Mouse (Mus musculus) stomach, postnatal 0 days (tissue): ENCODE results near the gene Rlbp1.

Source experiments
- CTCF ChIP-seq: IDR thresholded peaks from 2 replicates; pipeline ENCODE4 v1.5.1; 2016; ENCODE audit warnings: antibody characterized with exemption, low read depth, mild to moderate bottlenecking, moderate library complexity
- EP300 ChIP-seq: optimal IDR thresholded peaks from 2 replicates; pipeline ENCODE3; 2016; ENCODE audit warnings: antibody characterized with exemption

GRCm38 (mm10) chr7:79391471-79391870 lies 4.6 kb upstream of the Rlbp1 start:
- TF ChIP-seq CTCF (no peak), EP300 (no peak)
